Mouse (Mus musculus) left cerebral cortex, adult 2 months (tissue): ENCODE measurements around the gene Chga. TPM values are rescaled to one million over a fixed set of nuclear protein-coding genes. Genes with fewer than 3 reads are reported as not detected.

Experiments
- DNase-seq, 2 experiments: peaks; one replicate each; pipeline ENCODE4 v3.0.0; 2021 to 2022; ENCODE audit warnings: low spot score in 2 of 2, mixed read lengths in 1 of 2; ENCODE audit errors: extremely low spot score in 1 of 2
- H3K27ac ChIP-seq: fragments of 200-600 bp; 2 replicates; pipeline ENCODE4 v1.8.1; 2022
- H3K4me3 ChIP-seq: fragments of 200-600 bp; 2 replicates; pipeline ENCODE4 v1.8.1; 2022
- CTCF ChIP-seq: fragments of 200-600 bp; IDR thresholded peaks from 2 replicates; pipeline ENCODE4 v1.8.1; 2022; ENCODE audit warnings: antibody characterized with exemption, mild to moderate bottlenecking, moderate library complexity
- intact Hi-C: fragments of 180-260 bp; cut with DNase I; formaldehyde crosslinking; loops from one replicate; pipeline ENCODE4 v1.15.1; 2025
- total RNA-seq, 2 experiments: library from RNA; stranded (reverse); gene quantifications; 2 replicates each; pipeline ENCODE4 v1.2.3; 2021

Gene Chga
- total RNA-seq, 2 experiments from 2014 or later: 176 to 177 TPM

DNA sequence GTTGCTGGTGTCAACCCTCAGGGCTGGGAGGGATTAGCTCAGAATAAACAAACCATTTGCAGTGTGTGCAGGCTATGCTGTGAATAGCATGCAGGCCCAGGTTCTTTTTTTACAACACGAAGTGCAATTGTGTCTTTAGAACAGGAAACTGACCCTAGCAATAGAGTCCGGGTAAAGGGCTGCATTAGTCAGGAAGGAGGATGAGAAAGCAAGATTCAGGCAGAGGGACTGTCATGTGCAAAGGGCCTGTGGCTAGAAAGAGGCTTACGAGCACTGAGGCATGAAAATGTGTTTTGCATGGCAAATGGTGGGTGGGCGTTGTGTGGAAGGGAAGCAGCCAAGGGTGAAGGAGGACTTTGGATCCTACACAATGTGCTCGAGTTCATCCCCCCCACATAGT, 26.8 kb upstream of the Chga start:
- TF ChIP-seq CTCF: no peak
- intact Hi-C loops: loop anchor here (5.0 kb wide), 1 partner anchor 174 kb away; the partner anchor contains the start of gene Itpk1
- no peak overlapping the region for H3K27ac ChIP-seq
- DNase-seq: no peak
- no peak overlapping the region for H3K4me3 ChIP-seq

GRCm38 (mm10) chr12:102535796-102536195, 19.0 kb upstream of the Chga start:
- intact Hi-C loops: no loop called here
- Histone ChIP-seq H3K27ac (no peak overlapping the region), H3K4me3 (no peak overlapping the region)
- no peak for TF ChIP-seq CTCF
- no peak for DNase-seq

- intact Hi-C loops: no loop called here
- no peak overlapping the region for H3K4me3 ChIP-seq
- DNase-seq: no peak
- TF ChIP-seq CTCF: no peak
- no peak overlapping the region for H3K27ac ChIP-seq
These were observed 14.5 kb upstream of the Chga start for GRCm38 (mm10) chr12:102540278-102540677.

- intact Hi-C loops: no loop called here
- Histone ChIP-seq H3K27ac (no peak overlapping the region), H3K4me3 (no peak overlapping the region)
- no peak for DNase-seq
- TF ChIP-seq CTCF: no peak
These were observed 13.6 kb upstream of the Chga start for GRCm38 (mm10) chr12:102541168-102541567.

- H3K27ac ChIP-seq: no peak overlapping the region
- H3K4me3 ChIP-seq: no peak overlapping the region
- intact Hi-C loops: no loop called here
- no peak for TF ChIP-seq CTCF
- DNase-seq: no peak
These were observed 9.6 kb upstream of the Chga start for GRCm38 (mm10) chr12:102545122-102545521.

DNA sequence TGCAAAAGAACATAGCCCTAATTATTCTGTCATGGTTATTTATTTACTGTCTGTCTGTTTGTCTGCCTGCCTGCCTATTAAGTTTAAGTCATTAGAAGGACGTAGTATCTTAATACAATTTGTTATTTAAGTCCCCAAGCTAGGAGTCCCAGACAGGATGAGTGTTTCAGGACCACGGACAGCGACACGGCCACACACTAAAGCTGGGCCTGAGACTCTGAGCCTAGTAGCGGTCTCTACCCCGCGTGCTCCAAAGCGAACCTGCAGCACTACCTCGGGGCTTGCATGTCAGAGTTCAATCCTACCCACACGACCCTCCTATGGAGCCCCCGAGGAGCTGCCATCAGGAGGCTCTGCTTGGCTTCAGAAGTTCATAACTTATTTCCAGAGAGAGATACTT, 4.2 kb upstream of the Chga start:
- Histone ChIP-seq H3K4me3 (no peak overlapping the region), H3K27ac (no peak overlapping the region)
- intact Hi-C loops: no loop called here
- no peak for TF ChIP-seq CTCF
- DNase-seq: no peak

DNA sequence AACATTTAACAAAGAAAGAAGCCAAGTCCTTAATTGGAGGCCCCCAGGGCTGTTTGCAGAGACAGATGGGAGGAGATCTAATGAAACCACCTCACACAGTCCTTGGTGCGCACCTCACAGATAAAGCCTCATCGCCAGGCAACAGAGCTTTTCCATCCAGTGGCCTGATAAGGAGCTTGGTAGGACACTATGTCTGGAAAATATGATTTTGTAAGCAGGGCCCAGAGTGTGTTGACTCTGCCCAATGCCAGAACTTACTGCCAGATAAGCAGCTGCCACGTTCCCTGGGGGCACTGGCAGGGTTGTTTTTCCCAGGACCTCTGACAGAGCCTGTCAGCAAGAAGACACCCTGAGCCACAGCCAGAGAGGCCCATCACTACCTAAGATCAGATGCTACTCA, 3.6 kb upstream of the Chga start:
- DNase-seq: no peak
- intact Hi-C loops: no loop called here
- no peak for TF ChIP-seq CTCF
- Histone ChIP-seq H3K27ac (no peak overlapping the region), H3K4me3 (no peak overlapping the region)

- H3K27ac ChIP-seq: no peak overlapping the region
- no peak overlapping the region for H3K4me3 ChIP-seq
- intact Hi-C loops: no loop called here
- TF ChIP-seq CTCF: no peak
- DNase-seq: no peak
These were observed 2.8 kb upstream of the Chga start for GRCm38 (mm10) chr12:102552001-102552400.

DNA sequence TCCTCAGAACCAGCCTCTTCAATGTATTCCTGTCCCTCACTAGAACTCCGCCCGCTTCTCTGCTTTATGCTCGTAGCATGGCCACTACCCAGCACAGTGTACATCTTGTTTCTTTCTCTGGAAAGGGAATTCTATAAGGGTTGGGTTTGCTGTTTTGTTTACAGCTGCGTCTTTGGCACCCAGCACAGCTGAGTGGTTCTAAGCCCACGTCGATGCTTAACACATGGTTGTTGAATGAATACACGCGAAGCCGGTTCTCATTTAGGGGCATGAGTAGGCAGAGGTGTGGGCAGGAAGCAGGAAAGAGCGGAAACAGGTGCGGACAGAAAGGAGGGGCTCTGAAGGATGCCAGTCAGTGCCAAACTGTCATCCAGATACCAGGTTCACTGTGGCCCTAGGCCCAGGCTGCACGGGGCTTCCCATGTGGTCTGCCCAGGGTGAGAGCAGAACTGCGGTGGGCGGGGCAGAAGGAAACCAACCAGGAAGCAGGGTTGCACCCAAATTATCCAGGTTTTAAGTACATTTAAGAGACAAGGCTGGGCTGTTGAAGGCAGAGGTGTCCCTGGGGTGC, 979 bp upstream of the Chga start:
- TF ChIP-seq CTCF: no peak
- Histone ChIP-seq H3K4me3 (no peak overlapping the region), H3K27ac (peak overlapping the region; percentile 29; the same call in 1 of the 2 replicates)
- DNase-seq: peak in 1 of 2 experiments; percentile 40
- intact Hi-C loops: no loop called here

DNA sequence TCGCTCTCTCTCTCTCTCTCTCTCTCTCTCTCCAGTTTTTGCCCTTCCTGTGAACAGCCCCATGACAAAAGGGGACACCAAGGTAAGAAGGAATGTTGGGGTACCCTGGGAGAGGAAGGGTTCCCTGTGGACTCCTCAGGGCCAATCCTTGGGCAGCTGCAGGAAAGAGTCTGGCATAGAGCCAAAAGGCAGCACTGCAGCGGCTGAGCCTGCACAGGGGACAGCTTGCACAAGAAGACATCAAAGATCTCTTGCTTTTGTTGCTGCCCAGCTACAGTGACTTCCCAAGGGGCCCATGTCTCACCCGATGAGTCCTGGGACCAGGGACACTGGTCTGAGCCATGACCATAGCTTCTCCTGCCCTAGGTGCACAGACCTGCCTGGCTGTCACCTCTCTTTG, 1.1 kb downstream of the Chga start:
- DNase-seq: no peak
- Histone ChIP-seq H3K4me3 (peak overlapping the region; percentile 71), H3K27ac (peak overlapping the region; percentile 28; the same call in 1 of the 2 replicates)
- intact Hi-C loops: no loop called here
- no peak for TF ChIP-seq CTCF

GRCm38 (mm10) chr12:102557372-102557771, 2.6 kb downstream of the Chga start:
- no peak overlapping the region for H3K4me3 ChIP-seq
- H3K27ac ChIP-seq: no peak overlapping the region
- DNase-seq: peak; percentile 46 to 51
- TF ChIP-seq CTCF: no peak
- intact Hi-C loops: no loop called here

DNA sequence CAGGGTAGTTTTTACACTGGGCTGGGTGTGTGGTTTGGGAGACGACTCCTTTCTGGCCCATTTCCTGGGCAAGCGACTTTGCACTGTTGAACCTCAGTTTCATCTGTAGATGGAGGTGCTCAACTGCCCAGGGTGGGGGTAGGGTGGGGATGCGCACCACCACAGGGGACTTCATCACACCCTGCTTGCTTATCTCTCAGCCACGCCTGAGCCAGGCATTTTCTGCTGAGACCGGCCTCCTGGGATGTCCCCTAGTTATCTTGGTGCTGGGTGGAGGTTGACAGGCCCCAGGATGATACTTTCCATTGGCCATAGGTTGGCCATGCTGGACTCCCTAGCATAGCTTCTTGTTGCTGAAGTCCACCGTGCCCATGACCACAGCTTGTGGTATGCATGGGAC, 10.3 kb downstream of the Chga start:
- Histone ChIP-seq H3K27ac (no peak overlapping the region), H3K4me3 (no peak overlapping the region)
- intact Hi-C loops: no loop called here
- DNase-seq: no peak
- TF ChIP-seq CTCF: no peak

GRCm38 (mm10) chr12:102566951-102567350, 12.2 kb downstream of the Chga start:
- TF ChIP-seq CTCF: no peak
- intact Hi-C loops: no loop called here

More at GRCm38 (mm10) chr12:102566951-102567350, 12.2 kb downstream of the Chga start:
- Histone ChIP-seq H3K4me3 (no peak overlapping the region), H3K27ac (no peak overlapping the region)
- DNase-seq: no peak
